Mouse (Mus musculus) neural tube, embryonic 15.5 days (tissue): ENCODE data around the gene Eif2b4. TPM values are rescaled to one million over a fixed set of nuclear protein-coding genes. Genes with fewer than 3 reads are reported as not detected.

Experiments
- ATAC-seq: fragments of 200-750 bp; cut with Nextera tagmentation; 2 replicates; pipeline ENCODE4 v1.8.0; 2017; ENCODE audit warnings: mild to moderate bottlenecking, moderate TSS enrichment, moderate library complexity; ENCODE audit not compliant: low FRiP score
- H3K27ac ChIP-seq: fragments of 300-500 bp; sonication (generic); replicated peaks from 2 replicates; pipeline ENCODE4 v1.5.1; 2015; ENCODE audit warnings: mild to moderate bottlenecking, inconsistent platforms
- H3K27me3 ChIP-seq: fragments of 300-500 bp; sonication (generic); replicated peaks from 2 replicates; pipeline ENCODE4 v1.6.1; 2015; ENCODE audit warnings: inconsistent platforms
- H3K36me3 ChIP-seq: fragments of 300-500 bp; sonication (generic); 2 replicates; pipeline ENCODE4 v1.6.1; 2015; ENCODE audit warnings: inconsistent platforms
- H3K4me1 ChIP-seq: fragments of 300-500 bp; sonication (generic); 2 replicates; pipeline ENCODE4 v1.6.1; 2015; ENCODE audit warnings: inconsistent platforms
- H3K4me2 ChIP-seq: fragments of 300-500 bp; sonication (generic); 2 replicates; pipeline ENCODE4 v1.6.1; 2015; ENCODE audit warnings: inconsistent platforms, mild to moderate bottlenecking, moderate library complexity
- H3K4me3 ChIP-seq: fragments of 300-500 bp; sonication (generic); replicated peaks from 2 replicates; pipeline ENCODE4 v1.5.1; 2015; ENCODE audit warnings: mild to moderate bottlenecking, inconsistent platforms
- H3K9ac ChIP-seq: fragments of 300-500 bp; sonication (generic); replicated peaks from 2 replicates; pipeline ENCODE4 v1.6.1; 2015; ENCODE audit warnings: mild to moderate bottlenecking, inconsistent platforms
- H3K9me3 ChIP-seq: fragments of 300-500 bp; sonication (generic); replicated peaks from 2 replicates; pipeline ENCODE4 v1.6.1; 2016; ENCODE audit warnings: inconsistent platforms
- WGBS: fragments of 180-500 bp; shearing (Covaris S2); methylation state at CpG from one replicate; pipeline ENCODE4 v1.1.7; 2015; ENCODE audit warnings: mixed read lengths; 5-methylcytosine and 5-hydroxymethylcytosine counted together
- polyA plus RNA-seq: library from polyadenylated mRNA; unstranded; fragments of >200 nt; fragmentation: Nextera tagmentation; extraction: Ambion mirVana; gene quantifications from 2 replicates; pipeline ENCODE4 v1.2.1, GENCODE M21; 2015

Eif2b4 gene
- polyA plus RNA-seq, 1 experiment from 2014 or later: 86.8 TPM

- Histone ChIP-seq H3K27me3 (no peaks in the 10 kb centered on the region), H3K9me3 (no peaks in the 10 kb centered on the region), H3K36me3 (peaks cover 19% of the 10 kb centered on the region), H3K9ac (no peak overlapping the region), H3K4me1 (peaks cover 11% of the 10 kb centered on the region), H3K4me2 (no peak overlapping the region), H3K27ac (no peak overlapping the region), H3K4me3 (no peak overlapping the region)
- 59% methylated on average over 4 of the region's 4 CpGs for WGBS
- ATAC-seq: no peak
These were observed 9.6 kb downstream of the Eif2b4 start for GRCm38 (mm10) chr5:31183678-31184077.

GRCm38 (mm10) chr5:31181183-31181770 lies 12.0 kb downstream of the Eif2b4 start:
- no peaks in the 10 kb centered on the region for H3K36me3 ChIP-seq
- ATAC-seq: no peak
- no peak overlapping the region for H3K27ac ChIP-seq
- no peaks in the 10 kb centered on the region for H3K9me3 ChIP-seq
- no peaks in the 10 kb centered on the region for H3K27me3 ChIP-seq
- H3K4me1 ChIP-seq: peaks cover 20% of the 10 kb centered on the region
- no peak overlapping the region for H3K4me3 ChIP-seq
- WGBS: 93% methylated on average over 9 of the region's 9 CpGs
- H3K9ac ChIP-seq: no peak overlapping the region
- H3K4me2 ChIP-seq: no peak overlapping the region

DNA sequence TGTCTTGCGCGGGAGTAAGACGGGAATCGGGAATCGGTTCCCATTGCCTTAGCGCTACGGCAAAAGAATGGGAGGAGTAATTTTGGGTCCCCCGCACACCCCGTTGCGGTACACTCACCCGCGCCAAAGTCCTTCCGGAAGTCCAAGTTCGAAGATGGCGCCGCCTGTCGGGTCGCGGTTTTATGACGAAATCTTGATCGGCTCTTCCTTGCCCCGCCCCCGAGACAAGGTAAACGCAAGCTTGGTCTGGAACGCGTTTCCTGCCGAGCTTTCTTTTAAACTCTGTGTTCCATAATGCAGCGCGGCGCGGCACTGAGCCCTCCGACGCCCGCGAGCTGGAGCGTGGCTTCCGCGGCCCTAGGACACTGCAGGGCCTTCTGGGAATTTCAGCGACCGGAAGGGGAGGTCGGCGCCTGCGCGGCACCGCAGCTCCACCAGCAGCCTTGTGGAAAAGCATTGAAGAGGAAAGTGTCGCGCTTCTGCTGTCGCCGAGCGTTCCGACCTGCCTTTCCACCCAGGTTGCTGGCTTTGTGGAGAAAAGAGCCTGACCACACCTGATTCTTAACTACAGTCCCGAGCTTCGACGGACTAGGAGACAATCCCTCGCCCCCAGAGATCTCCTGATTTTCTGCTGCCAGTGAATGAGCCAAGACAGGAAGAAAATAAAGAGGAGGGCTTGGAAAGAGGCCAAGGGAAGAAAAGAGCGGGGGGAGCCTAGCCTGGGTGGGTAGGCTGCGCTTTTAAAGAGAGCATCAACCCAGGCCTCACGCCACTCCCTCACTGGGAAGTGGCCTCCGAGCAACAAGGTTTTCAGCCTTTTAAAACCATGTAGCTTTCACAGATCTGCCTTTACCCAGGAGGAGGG lies 13.2 kb downstream of the Eif2b4 start, which contains the start of the genes Gm29609 and Gtf3c2:
Gene Gm29609, minus strand, starts transcription at position 146 of the 865 bp plus-strand sequence.
Gene Gtf3c2, minus strand, starts transcription at position 379 of the 865 bp plus-strand sequence.
- H3K4me2 ChIP-seq: peak within 1 kb of the TSS; percentile 85
- WGBS: under 1% methylated on average over 59 of the region's 59 CpGs
- peak within 1 kb of the TSS; percentile 98 for H3K27ac ChIP-seq
- no peaks in the 10 kb centered on the region for H3K27me3 ChIP-seq
- H3K4me3 ChIP-seq: peak within 1 kb of the TSS; percentile 87
- peaks cover 20% of the 10 kb centered on the region for H3K4me1 ChIP-seq
- no peaks in the 10 kb centered on the region for H3K9me3 ChIP-seq
- ATAC-seq: peak; percentile 98
- peak within 1 kb of the TSS; percentile 71 for H3K9ac ChIP-seq
- H3K36me3 ChIP-seq: no peaks in the 10 kb centered on the region; the same call in 1 of the 2 replicates

GRCm38 (mm10) chr5:31179301-31179765 lies 13.9 kb downstream of the Eif2b4 start:
- WGBS: under 1% methylated on average over 25 of the region's 25 CpGs
- H3K27ac ChIP-seq: peak overlapping the region; percentile 98
- peak; percentile 76; the same call in 1 of the 2 replicates for ATAC-seq

DNA sequence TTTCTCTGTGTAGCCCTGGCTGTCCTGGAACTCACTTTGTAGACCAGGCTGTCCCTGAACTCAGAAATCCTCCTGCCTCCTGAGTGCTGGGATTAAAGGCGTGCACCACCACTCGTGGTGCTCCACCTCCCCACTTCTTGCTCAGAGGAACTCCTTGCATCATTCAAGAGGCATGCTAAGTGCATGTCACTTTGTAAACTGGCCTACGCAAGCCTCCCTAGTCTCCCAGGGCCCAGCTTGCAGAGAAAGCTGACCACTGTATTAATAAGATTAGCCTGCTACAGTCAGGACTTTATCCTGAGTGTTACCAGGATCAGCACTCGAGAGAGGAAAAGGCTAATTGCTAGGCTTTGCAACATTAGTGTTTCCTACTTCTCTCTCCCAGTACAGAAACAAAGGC lies 24.6 kb downstream of the Eif2b4 start:
- Histone ChIP-seq H3K27ac (no peak overlapping the region), H3K4me3 (no peak overlapping the region), H3K4me2 (no peak overlapping the region), H3K36me3 (peaks cover 86% of the 10 kb centered on the region), H3K9ac (no peak overlapping the region), H3K9me3 (no peaks in the 10 kb centered on the region), H3K4me1 (no peaks in the 10 kb centered on the region), H3K27me3 (no peaks in the 10 kb centered on the region)
- WGBS: 92% methylated on average over 4 of the region's 4 CpGs
- no peak for ATAC-seq

More at GRCm38 (mm10) chr5:31179301-31179765, 13.9 kb downstream of the Eif2b4 start:
- Histone ChIP-seq H3K4me2 (peak overlapping the region; percentile 85), H3K9ac (peak overlapping the region; percentile 71), H3K4me3 (peak overlapping the region; percentile 87), H3K9me3 (no peaks in the 10 kb centered on the region), H3K36me3 (peaks cover 5% of the 10 kb centered on the region), H3K4me1 (peaks cover 20% of the 10 kb centered on the region), H3K27me3 (no peaks in the 10 kb centered on the region)

DNA sequence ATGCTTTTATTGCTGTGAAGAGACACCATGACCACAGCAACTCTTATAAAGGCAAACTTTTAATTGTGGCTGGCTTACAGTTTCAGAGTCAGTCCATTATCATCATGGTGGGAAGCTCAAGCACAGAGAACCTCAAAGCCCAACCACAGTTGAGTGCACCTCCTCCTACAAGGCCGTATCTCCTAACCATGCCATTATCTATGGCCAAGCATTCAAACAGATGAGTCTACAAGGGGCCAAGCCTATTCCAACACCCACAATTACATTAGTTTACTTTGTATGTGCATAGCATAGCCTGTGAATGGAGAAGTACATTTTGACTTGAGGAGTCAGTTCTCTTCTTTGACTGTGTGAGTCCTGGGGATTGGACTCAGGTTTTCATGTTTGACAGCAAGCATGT lies 28.4 kb downstream of the Eif2b4 start:
- no peak overlapping the region for H3K4me3 ChIP-seq
- 89% methylated on average over 1 of the region's 1 CpGs for WGBS
- H3K36me3 ChIP-seq: peaks cover 91% of the 10 kb centered on the region
- H3K4me2 ChIP-seq: no peak overlapping the region
- no peaks in the 10 kb centered on the region for H3K9me3 ChIP-seq
- H3K9ac ChIP-seq: no peak overlapping the region
- H3K27ac ChIP-seq: no peak overlapping the region
- H3K4me1 ChIP-seq: no peaks in the 10 kb centered on the region
- ATAC-seq: no peak
- no peaks in the 10 kb centered on the region for H3K27me3 ChIP-seq

- Histone ChIP-seq H3K27ac (no peak overlapping the region), H3K9ac (no peak overlapping the region), H3K27me3 (no peaks in the 10 kb centered on the region), H3K4me3 (no peak overlapping the region), H3K9me3 (no peaks in the 10 kb centered on the region), H3K36me3 (peaks cover 91% of the 10 kb centered on the region), H3K4me1 (no peaks in the 10 kb centered on the region), H3K4me2 (no peak overlapping the region)
- no peak for ATAC-seq
These were observed 30.8 kb downstream of the Eif2b4 start for GRCm38 (mm10) chr5:31162462-31162861.

- Histone ChIP-seq H3K9ac (peak within 1 kb of the TSS; percentile 77), H3K4me1 (peaks cover 15% of the 10 kb centered on the region), H3K36me3 (peaks cover 32% of the 10 kb centered on the region), H3K27me3 (no peaks in the 10 kb centered on the region), H3K9me3 (no peaks in the 10 kb centered on the region), H3K4me2 (peak within 1 kb of the TSS; percentile 92), H3K27ac (peak within 1 kb of the TSS; percentile 79), H3K4me3 (peak within 1 kb of the TSS; percentile 67)
- under 1% methylated on average over 19 of the region's 19 CpGs for WGBS
- peak; percentile 95 for ATAC-seq
These were observed 39.1 kb downstream of the Eif2b4 start, which contains the start of gene Mpv17 for GRCm38 (mm10) chr5:31154152-31154553. Gene Mpv17, minus strand, starts transcription at chr5:31154251.

- ATAC-seq: peak; percentile 29
- H3K9me3 ChIP-seq: no peaks in the 10 kb centered on the region
- H3K4me1 ChIP-seq: peaks cover 15% of the 10 kb centered on the region
- H3K9ac ChIP-seq: peak overlapping the region; percentile 77
- WGBS: 39% methylated on average over 6 of the region's 6 CpGs
- H3K4me2 ChIP-seq: peak overlapping the region; percentile 92
- peak overlapping the region; percentile 67 for H3K4me3 ChIP-seq
- H3K27ac ChIP-seq: peak overlapping the region; percentile 79
- H3K36me3 ChIP-seq: peaks cover 27% of the 10 kb centered on the region
- no peaks in the 10 kb centered on the region for H3K27me3 ChIP-seq
These were observed 39.6 kb downstream of the Eif2b4 start for GRCm38 (mm10) chr5:31153516-31154151.

DNA sequence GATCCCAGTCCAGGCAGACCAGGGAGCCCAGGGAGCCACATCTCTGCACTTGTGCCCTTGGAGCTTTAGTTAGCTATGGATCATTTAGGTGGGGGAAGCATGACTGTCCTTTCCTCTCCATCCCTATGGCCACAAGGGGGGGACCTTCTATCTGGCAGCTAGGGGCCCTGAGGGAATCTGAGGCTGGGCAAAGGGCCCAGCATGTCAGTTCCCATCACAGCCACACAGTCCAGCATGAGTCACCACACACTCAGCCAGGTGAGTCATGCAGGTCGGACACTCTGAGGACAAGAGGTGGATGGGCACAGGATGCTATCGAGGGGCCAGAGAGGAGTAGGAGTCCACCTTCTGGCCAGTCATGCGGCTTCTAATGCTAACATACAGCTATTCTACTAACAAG lies 41.5 kb downstream of the Eif2b4 start:
- Histone ChIP-seq H3K9ac (no peak overlapping the region), H3K4me2 (no peak overlapping the region), H3K27ac (no peak overlapping the region), H3K9me3 (no peaks in the 10 kb centered on the region), H3K27me3 (no peaks in the 10 kb centered on the region), H3K36me3 (peaks cover 13% of the 10 kb centered on the region), H3K4me1 (peaks cover 15% of the 10 kb centered on the region), H3K4me3 (no peak overlapping the region)
- no peak for ATAC-seq
- WGBS: 90% methylated on average over 3 of the region's 3 CpGs

DNA sequence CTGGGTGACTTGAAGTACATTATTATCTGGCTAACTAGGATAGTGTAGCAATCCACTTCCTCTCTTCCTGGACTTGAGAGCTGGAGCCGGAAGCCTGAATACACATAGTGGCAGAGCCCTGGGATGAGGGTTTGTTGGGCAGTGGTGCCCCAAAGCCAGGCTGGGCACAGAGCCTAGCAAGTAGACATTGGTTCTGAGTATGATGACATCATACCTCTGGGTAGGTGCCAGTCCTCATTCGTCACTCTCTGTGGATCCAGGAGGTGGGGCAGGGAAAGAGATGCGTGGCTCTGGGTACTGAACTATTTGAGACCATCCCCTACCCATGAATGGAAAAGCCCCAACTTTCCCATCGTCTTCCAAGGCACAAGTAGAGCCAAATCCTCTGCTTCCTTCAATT lies 43.4 kb downstream of the Eif2b4 start:
- Histone ChIP-seq H3K36me3 (peaks cover 20% of the 10 kb centered on the region), H3K9ac (no peak overlapping the region), H3K27me3 (no peaks in the 10 kb centered on the region), H3K4me3 (no peak overlapping the region), H3K4me1 (peaks cover 13% of the 10 kb centered on the region), H3K9me3 (no peaks in the 10 kb centered on the region), H3K4me2 (no peak overlapping the region), H3K27ac (no peak overlapping the region)
- ATAC-seq: no peak
- 91% methylated on average over 4 of the region's 4 CpGs for WGBS
